Mouse (Mus musculus): Measurements from ENCODE around the gene P3h3.

DNA sequence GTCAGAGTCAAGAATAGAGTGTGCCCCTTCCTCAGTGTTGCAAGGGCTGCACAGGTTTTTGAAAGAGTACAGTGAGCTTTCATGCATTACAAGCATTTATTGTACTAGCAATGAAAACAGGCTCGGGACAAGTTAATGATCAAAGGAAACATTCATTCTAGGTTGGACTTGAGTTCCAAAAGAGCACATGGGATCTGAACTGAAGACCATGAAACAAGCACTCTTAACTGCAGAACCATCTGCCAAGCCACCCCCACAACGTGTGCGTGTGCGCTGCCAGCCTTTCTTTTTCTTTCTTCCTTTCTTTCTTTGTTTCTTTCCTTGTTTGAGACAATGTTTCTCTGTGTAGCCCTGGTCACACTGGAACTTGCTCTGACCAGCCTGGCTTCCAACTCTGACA, 61.8 kb downstream of the P3h3 start:
- TF ChIP-seq CTCF (IDR thresholded peaks at IDR 0.05; ENCODE audit: borderline replicate concordance, insufficient read depth, low read length) (no peak), POLR2A (IDR thresholded peaks at IDR 0.05; ENCODE audit: low read depth, low read length) (no peak)

All from embryonic fibroblast, embryonic 13.5 days (primary cell).